Mouse (Mus musculus) embryonic facial prominence, embryonic 13.5 days (tissue): ENCODE results near the gene Mrpl42. TPM values are rescaled to one million over a fixed set of nuclear protein-coding genes. Genes with fewer than 3 reads are reported as not detected.
A peak's percentile ranks its signal among the peaks of the same experiment; 100 is the strongest.
"Not testable (repeated sequence)": the region's sequence is repeated elsewhere in the genome, so short reads cannot be mapped to it uniquely, and the experiment has no call there.

ENCODE experiments used
- ATAC-seq: fragments of 200-750 bp; cut with Nextera tagmentation; 2 replicates; pipeline ENCODE4 v1.8.0; 2017; ENCODE audit warnings: low read depth; ENCODE audit not compliant: insufficient number of reproducible peaks, insufficient read depth, low FRiP score, low TSS enrichment
- H3K27ac ChIP-seq: fragments of 300-500 bp; sonication (generic); 2 replicates; pipeline ENCODE4 v1.5.1; 2015; ENCODE audit warnings: moderate library complexity, mild to moderate bottlenecking, inconsistent platforms
- H3K27me3 ChIP-seq: fragments of 300-500 bp; sonication (generic); 2 replicates; pipeline ENCODE4 v1.6.1; 2015; ENCODE audit warnings: mild to moderate bottlenecking, inconsistent platforms
- H3K36me3 ChIP-seq: fragments of 300-500 bp; sonication (generic); 2 replicates; pipeline ENCODE4 v1.6.1; 2015; ENCODE audit warnings: mild to moderate bottlenecking, inconsistent platforms
- H3K4me1 ChIP-seq: fragments of 300-500 bp; sonication (generic); 2 replicates; pipeline ENCODE4 v1.6.1; 2015; ENCODE audit warnings: inconsistent platforms
- H3K4me2 ChIP-seq: fragments of 300-500 bp; sonication (generic); 2 replicates; pipeline ENCODE4 v1.6.1; 2015; ENCODE audit warnings: moderate library complexity, mild to moderate bottlenecking, inconsistent platforms
- H3K4me3 ChIP-seq: fragments of 300-500 bp; sonication (generic); 2 replicates; pipeline ENCODE4 v1.5.1; 2015; ENCODE audit warnings: mild to moderate bottlenecking, inconsistent platforms
- H3K9ac ChIP-seq: fragments of 300-500 bp; sonication (generic); 2 replicates; pipeline ENCODE4 v1.6.1; 2015; ENCODE audit warnings: mild to moderate bottlenecking, inconsistent platforms
- H3K9me3 ChIP-seq: fragments of 300-500 bp; sonication (generic); 2 replicates; pipeline ENCODE4 v1.6.1; 2016; ENCODE audit warnings: inconsistent platforms
- WGBS: fragments of 180-500 bp; shearing (Covaris S2); methylation state at CpG from one replicate; pipeline ENCODE4 v1.1.7; 2015; ENCODE audit warnings: mixed read lengths; 5-methylcytosine and 5-hydroxymethylcytosine counted together
- polyA plus RNA-seq: library from polyadenylated mRNA; unstranded; fragments of >200 nt; fragmentation: Nextera tagmentation; extraction: Ambion mirVana; gene quantifications from 2 replicates; pipeline ENCODE4 v1.2.1, GENCODE M21; 2015

Gene Mrpl42
- 316 and 339 TPM in 2 replicates for polyA plus RNA-seq

DNA sequence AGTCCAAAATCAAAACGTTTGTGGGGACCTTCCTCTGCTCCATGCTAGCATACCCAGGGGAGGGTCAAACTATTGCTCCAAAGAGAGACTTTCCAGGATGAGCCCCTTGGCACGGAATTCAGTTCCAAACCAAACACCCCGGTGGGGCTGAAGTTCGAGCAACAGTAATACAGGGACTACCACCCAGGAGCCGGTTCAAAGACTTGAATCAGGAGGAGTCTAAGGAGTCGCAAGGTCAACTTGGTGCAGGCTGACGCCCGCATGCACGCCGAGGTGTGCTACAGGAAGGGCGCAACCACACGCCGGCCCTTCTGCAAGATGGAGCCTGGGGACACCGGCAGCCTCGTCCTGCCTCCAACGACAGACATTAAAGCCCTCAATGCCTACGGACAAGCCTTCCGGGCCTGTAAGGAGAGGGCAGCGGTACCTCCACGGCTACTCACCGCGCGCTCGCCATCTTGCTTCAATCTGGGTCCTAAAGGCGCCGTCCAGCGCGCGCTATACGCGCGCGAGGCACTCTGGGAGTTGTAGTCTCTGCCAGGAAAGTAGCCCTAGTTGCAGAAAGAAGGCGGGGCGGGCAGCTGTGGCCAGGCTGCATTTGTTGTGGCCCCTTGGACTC lies at the start of gene Mrpl42:
Gene Mrpl42, minus strand, starts transcription at position 478 of the 619 bp plus-strand sequence.
- peak; percentile 94 for ATAC-seq
- WGBS: under 1% methylated on average over 35 of the region's 35 CpGs
- no peaks in the 10 kb centered on the region for H3K9me3 ChIP-seq
- peak within 1 kb of the TSS; percentile 66 for H3K4me2 ChIP-seq
- peak within 1 kb of the TSS; percentile 84 for H3K4me3 ChIP-seq
- H3K9ac ChIP-seq: peak within 1 kb of the TSS; percentile 90
- H3K27me3 ChIP-seq: no peaks in the 10 kb centered on the region
- H3K4me1 ChIP-seq: peaks cover 11% of the 10 kb centered on the region
- peak within 1 kb of the TSS; percentile 83 for H3K27ac ChIP-seq
- H3K36me3 ChIP-seq: peaks cover 13% of the 10 kb centered on the region

DNA sequence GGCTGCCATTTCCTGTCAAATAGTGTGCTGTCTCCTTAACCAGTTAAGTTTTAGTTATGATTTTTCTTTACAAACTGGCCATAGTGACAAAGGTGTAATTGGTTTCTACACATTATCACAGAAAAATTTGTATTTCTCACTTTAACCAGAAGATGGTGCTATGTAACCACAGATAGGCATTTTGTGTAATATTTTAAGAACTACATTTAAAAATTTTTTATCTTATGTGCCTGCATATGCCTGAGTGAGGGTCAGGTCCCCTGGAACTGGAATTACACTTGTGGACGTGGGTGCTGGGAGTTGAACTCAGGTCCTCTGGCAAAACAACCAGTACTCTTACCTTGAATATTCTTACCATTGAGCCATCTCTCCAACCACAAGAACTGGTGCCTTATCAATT lies 48.8 kb upstream of the Mrpl42 start:
- no peaks in the 10 kb centered on the region for H3K4me1 ChIP-seq
- H3K4me3 ChIP-seq: no peak overlapping the region
- ATAC-seq: no peak
- H3K27ac ChIP-seq: no peak overlapping the region
- H3K4me2 ChIP-seq: no peak overlapping the region
- H3K9me3 ChIP-seq: no peaks in the 10 kb centered on the region
- peaks cover 49% of the 10 kb centered on the region for H3K36me3 ChIP-seq
- H3K27me3 ChIP-seq: no peaks in the 10 kb centered on the region
- H3K9ac ChIP-seq: no peak overlapping the region
- 67% methylated on average over 1 of the region's 1 CpGs for WGBS

DNA sequence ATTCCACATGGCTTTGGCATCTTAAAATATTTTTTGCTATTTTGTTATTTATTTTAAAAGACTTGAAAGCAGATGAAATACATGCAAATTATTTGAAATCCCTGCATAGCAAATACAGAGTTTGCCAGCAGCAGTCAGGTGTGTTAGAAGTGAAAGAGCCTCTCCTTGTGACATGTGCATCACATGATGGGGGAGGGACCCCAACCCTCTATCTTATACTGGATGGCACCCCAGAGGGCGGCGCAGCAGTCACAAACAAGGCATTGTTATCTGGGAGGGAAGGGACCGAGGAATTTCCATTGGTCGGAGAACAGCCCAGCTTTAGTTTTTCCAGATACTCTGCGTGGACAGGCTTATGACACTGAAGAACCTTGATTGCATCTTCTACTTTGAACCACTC lies 47.3 kb upstream of the Mrpl42 start:
- WGBS: 53% methylated on average over 5 of the region's 5 CpGs
- ATAC-seq, H3K9ac ChIP-seq, H3K27ac ChIP-seq, H3K4me3 ChIP-seq, H3K4me2 ChIP-seq, H3K4me1 ChIP-seq, H3K9me3 ChIP-seq, H3K27me3 ChIP-seq: not testable (repeated sequence)
- H3K36me3 ChIP-seq: peaks cover 56% of the 10 kb centered on the region

DNA sequence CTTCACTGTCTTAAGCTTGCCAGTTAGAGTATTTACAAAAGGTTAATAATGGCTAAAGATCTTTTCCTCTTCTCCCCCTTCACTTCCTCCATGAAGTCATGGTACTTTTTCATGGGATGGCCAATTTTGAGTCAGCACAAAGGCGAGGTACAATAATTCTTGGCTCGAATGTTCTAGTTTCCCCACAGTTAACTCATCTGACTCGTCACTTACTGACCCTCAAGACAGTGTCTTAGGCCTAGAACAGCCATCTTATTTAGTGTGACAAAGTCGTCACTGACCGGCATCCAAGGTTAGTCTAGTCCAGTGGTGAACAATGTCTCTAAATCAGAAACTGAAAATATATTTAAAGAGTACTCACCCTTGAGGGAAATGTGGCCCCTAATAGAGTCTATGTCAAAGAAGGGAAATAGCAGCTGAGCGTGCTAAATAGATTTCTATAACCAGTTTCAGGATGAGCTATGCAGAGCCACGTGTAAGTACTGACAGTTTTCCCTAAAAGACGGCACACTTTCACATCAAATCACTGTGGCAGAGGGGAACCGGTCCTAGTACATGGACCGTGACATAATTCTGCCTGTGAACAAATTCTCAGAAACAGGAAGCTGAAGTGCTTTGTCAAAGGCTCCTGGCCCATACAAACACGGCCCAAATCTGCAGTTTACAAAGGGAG lies 46.5 kb upstream of the Mrpl42 start:
- H3K27ac ChIP-seq: no peak overlapping the region
- WGBS: 84% methylated on average over 11 of the region's 11 CpGs
- H3K36me3 ChIP-seq: peaks cover 60% of the 10 kb centered on the region
- no peak for ATAC-seq
- H3K4me1 ChIP-seq: peaks cover 7% of the 10 kb centered on the region; the same call in 1 of the 2 replicates
- no peak overlapping the region for H3K4me2 ChIP-seq
- no peaks in the 10 kb centered on the region for H3K9me3 ChIP-seq
- no peak overlapping the region for H3K4me3 ChIP-seq
- H3K9ac ChIP-seq: no peak overlapping the region
- H3K27me3 ChIP-seq: no peaks in the 10 kb centered on the region

DNA sequence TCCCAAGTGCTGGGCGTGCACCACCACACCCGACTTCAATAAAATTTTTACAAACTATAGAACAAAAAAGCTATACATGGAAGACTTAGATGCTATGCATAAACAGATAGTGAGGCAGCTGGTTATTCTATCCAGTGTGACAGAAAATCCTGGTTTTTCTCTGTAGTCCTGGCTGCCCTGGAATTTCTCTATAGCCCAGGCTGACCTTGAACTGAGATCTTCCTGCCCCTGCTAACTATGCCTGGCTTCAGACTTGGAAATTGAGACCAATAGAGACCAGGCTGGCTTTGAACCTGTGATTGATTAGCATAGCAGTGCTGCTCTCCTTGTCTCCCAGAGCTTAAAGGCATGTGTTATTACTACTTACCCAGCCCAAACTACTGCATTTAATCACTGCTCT lies 44.4 kb upstream of the Mrpl42 start:
- ATAC-seq: no peak
- Histone ChIP-seq H3K27me3 (no peaks in the 10 kb centered on the region), H3K9ac (no peak overlapping the region), H3K4me2 (no peak overlapping the region), H3K4me1 (peaks cover 7% of the 10 kb centered on the region; the same call in 1 of the 2 replicates), H3K9me3 (no peaks in the 10 kb centered on the region), H3K36me3 (peaks cover 57% of the 10 kb centered on the region), H3K27ac (no peak overlapping the region), H3K4me3 (no peak overlapping the region)
- WGBS: 92% methylated on average over 2 of the region's 2 CpGs

DNA sequence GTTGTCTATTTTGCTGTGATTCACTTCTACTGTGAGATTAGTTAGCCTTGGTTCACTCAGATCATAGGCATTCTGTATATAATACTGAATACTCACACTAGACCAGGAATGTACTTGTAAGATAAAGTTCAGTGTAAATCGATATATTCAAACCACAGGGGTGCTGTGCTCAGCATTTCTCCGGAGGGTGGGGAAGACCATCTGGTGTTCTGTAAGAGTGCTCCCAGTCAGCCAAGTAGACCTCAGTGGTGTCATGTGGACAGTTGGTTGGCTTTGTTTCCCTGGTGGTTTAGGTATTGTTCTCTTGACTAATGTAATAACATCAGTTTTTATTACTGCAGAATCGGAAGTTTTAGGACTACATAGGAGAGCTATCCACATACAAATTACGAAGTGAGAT lies 43.3 kb upstream of the Mrpl42 start:
- Histone ChIP-seq H3K4me2 (no peak overlapping the region), H3K36me3 (peaks cover 48% of the 10 kb centered on the region), H3K27me3 (no peaks in the 10 kb centered on the region), H3K9me3 (no peaks in the 10 kb centered on the region), H3K27ac (0 out of 2 replicates have a peak overlapping the region, but pooled peaks have one; percentile 28), H3K9ac (no peak overlapping the region), H3K4me1 (peaks cover 7% of the 10 kb centered on the region; the same call in 1 of the 2 replicates), H3K4me3 (no peak overlapping the region)
- 59% methylated on average over 4 of the region's 4 CpGs for WGBS
- no peak for ATAC-seq

DNA sequence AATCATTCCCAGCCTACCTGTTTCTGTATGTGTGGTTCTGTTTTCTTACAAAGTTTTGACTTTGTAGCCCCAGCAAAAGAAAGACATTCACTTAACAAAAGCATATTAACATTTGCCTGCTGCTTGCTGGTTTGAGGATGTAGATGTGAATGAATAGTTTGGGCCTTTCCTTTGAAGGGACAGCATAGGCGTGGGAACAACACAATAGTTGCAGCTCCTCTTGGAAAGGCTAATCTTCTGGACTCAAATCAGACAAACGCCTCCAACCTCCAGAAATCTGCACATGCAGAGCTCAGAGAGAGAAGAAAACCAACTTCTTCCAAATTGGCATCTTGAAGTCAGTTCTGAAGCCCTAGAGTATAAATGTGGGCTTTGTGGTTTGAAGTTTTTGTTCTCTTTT lies 42.9 kb upstream of the Mrpl42 start:
- Histone ChIP-seq H3K36me3 (peaks cover 44% of the 10 kb centered on the region), H3K4me1 (peaks cover 7% of the 10 kb centered on the region; the same call in 1 of the 2 replicates), H3K27me3 (no peaks in the 10 kb centered on the region), H3K9ac (no peak overlapping the region), H3K9me3 (no peaks in the 10 kb centered on the region), H3K4me3 (no peak overlapping the region), H3K4me2 (no peak overlapping the region), H3K27ac (0 out of 2 replicates have a peak overlapping the region, but pooled peaks have one; percentile 28)
- no peak for ATAC-seq
- WGBS: 77% methylated on average over 2 of the region's 2 CpGs

DNA sequence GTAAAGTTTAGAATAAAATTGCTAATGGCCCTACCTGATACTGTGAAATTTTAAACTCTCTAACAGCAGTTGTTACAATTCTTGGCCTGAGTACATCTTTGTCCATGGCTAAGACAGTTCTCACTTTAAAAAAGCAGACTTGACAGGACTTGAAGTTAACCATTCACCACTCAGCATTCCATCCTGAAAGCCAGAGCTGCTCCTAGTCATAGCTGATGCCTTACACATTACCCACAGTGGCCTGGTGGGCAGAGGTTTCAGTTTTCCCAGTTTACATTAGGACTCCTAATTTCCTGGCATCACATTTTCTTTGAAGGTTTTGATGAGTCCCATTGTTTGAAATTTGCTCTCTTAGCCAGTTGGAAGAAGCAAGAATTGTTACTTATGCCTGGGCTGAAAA lies 42.3 kb upstream of the Mrpl42 start:
- H3K27me3 ChIP-seq: no peaks in the 10 kb centered on the region
- H3K36me3 ChIP-seq: peaks cover 38% of the 10 kb centered on the region
- peaks cover 7% of the 10 kb centered on the region; the same call in 1 of the 2 replicates for H3K4me1 ChIP-seq
- no peak overlapping the region for H3K9ac ChIP-seq
- ATAC-seq: no peak
- H3K4me2 ChIP-seq: no peak overlapping the region
- H3K27ac ChIP-seq: no peak overlapping the region
- no peaks in the 10 kb centered on the region for H3K9me3 ChIP-seq
- no peak overlapping the region for H3K4me3 ChIP-seq

DNA sequence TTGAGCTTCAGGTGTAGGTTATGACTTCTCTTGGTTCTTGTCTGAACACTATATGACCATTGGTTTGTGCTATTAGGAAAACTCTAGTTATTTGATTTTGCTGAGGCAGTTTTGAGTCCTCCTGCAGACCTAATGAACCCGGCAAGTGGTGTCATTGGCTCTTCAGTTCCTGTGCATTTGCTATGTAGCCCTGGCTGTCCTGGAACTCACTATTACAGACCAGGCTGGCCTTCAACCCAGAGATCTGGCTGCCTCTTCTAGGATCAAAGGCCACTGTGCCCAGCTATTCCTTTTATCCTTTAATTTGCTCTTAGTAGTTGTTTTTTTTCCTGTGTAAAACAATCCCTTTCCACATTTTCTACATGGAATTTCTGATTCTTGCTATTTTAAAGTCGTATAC lies 41.6 kb upstream of the Mrpl42 start:
- no peak overlapping the region for H3K4me2 ChIP-seq
- 74% methylated on average over 2 of the region's 2 CpGs for WGBS
- H3K27me3 ChIP-seq: no peaks in the 10 kb centered on the region
- H3K4me3 ChIP-seq: no peak overlapping the region
- H3K27ac ChIP-seq: no peak overlapping the region
- H3K9ac ChIP-seq: no peak overlapping the region
- peaks cover 35% of the 10 kb centered on the region for H3K36me3 ChIP-seq
- ATAC-seq: no peak
- no peaks in the 10 kb centered on the region for H3K9me3 ChIP-seq
- peaks cover 7% of the 10 kb centered on the region; the same call in 1 of the 2 replicates for H3K4me1 ChIP-seq

DNA sequence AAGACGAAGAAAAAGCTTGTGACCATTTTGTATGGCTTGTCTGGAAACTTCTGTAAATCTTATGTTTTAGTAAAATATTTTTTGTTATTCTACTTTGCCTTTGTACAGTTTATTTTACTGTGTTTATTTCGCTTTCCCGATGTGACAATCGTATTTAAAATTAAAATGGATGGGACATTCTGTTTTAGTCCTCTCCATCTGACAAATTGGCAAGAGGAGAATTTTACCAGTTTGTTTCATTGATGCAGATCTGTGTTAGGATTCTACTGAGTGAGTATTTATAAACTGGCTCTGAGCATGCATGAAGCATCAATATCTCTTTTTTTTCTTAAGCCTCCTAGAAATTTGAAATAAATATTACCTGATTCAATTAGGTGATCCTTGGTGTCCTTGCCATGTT lies 41.2 kb upstream of the Mrpl42 start:
- WGBS: 91% methylated on average over 4 of the region's 4 CpGs
- Histone ChIP-seq H3K27ac (no peak overlapping the region), H3K4me1 (peaks cover 7% of the 10 kb centered on the region; the same call in 1 of the 2 replicates), H3K9me3 (no peaks in the 10 kb centered on the region), H3K36me3 (peaks cover 31% of the 10 kb centered on the region), H3K27me3 (no peaks in the 10 kb centered on the region), H3K9ac (no peak overlapping the region), H3K4me3 (no peak overlapping the region), H3K4me2 (no peak overlapping the region)
- no peak for ATAC-seq

DNA sequence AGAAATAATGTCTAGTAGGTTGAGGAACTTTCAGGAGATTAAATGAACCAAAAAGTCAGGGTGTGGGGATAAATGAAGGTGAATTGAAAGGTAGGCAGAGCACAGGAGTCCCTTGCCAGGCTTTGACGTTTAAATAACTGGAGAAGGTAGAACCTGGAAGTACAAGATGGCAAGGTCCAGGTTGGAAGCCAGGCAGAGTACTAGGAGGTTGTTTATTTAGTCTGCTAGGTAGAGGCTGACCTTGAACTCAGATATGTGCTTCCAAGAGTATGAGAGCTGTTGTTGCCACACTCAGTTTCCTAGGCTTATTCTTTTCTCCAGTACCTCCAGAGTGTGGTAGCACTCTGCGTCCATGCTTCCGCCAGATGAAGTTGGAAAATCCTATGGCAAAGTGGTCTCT lies 38.1 kb upstream of the Mrpl42 start:
- no peaks in the 10 kb centered on the region for H3K9me3 ChIP-seq
- peaks cover 15% of the 10 kb centered on the region for H3K36me3 ChIP-seq
- H3K27ac ChIP-seq: no peak overlapping the region
- 91% methylated on average over 3 of the region's 3 CpGs for WGBS
- no peaks in the 10 kb centered on the region for H3K27me3 ChIP-seq
- H3K4me3 ChIP-seq: no peak overlapping the region
- no peak overlapping the region for H3K9ac ChIP-seq
- ATAC-seq: no peak
- H3K4me1 ChIP-seq: peaks cover 7% of the 10 kb centered on the region; the same call in 1 of the 2 replicates
- no peak overlapping the region for H3K4me2 ChIP-seq

DNA sequence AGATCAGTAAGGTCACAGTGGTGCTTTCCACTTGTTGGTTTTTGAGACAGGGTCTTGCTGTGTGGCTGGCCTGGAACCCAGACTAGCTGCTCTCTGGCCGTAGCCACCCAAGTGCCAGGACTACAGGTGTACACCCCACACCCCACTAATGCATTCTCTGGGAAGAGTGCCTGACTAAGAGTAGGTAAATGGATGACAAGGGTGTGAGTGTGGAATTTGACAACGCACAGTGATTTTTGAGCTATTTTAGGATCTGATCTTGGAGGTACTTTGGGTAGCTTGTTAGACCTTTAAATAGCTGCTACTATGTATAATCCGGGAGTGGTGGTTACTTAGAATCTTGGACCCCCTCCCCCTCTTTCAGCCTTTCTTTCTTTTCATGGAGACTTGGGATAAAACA lies 37.5 kb upstream of the Mrpl42 start:
- no peak for ATAC-seq

More for the DNA sequence above, 37.5 kb upstream of the Mrpl42 start:
- H3K36me3 ChIP-seq: peaks cover 9% of the 10 kb centered on the region; the same call in 1 of the 2 replicates
- no peak overlapping the region for H3K4me2 ChIP-seq
- H3K27me3 ChIP-seq: no peaks in the 10 kb centered on the region
- 86% methylated on average over 3 of the region's 3 CpGs for WGBS
- peaks cover 3% of the 10 kb centered on the region; the same call in 1 of the 2 replicates for H3K4me1 ChIP-seq
- H3K9ac ChIP-seq: no peak overlapping the region
- no peak overlapping the region for H3K27ac ChIP-seq
- H3K9me3 ChIP-seq: no peaks in the 10 kb centered on the region
- H3K4me3 ChIP-seq: no peak overlapping the region
